Mouse (Mus musculus) lung, adult 2 months (tissue): ENCODE measurements around the gene Gm11020.

Experiments
- CTCF ChIP-seq: fragments of 200-500 bp; IDR thresholded peaks from 2 replicates; pipeline ENCODE4 v1.5.1; 2011; ENCODE audit warnings: mild to moderate bottlenecking, low read length, control low read depth; ENCODE audit not compliant: insufficient read depth
- POLR2A ChIP-seq: fragments of 200-500 bp; IDR thresholded peaks from 2 replicates; pipeline ENCODE4 v1.6.1; 2011; ENCODE audit warnings: low read depth, mild to moderate bottlenecking, control low read depth, low read length, borderline replicate concordance; ENCODE audit errors: extremely low read depth

DNA sequence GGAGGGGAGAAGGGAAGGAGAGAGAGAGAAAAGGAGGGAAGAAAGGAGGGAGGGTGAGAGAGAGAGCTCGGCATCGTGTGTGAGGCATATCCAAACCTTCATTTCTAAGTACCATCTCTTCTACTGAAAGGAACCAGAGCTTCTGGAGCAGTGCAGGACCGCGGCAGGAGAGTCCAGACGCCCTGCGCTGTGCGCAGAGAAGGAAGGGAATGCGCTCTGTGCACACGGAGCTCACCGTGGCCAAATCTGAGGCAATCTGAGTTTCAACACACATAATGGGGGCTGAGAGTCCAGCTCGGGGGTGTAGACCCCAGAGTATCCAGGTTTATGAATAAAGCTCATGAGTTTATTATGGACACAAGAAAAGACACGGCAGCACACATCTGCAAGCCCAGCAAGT, 48.2 kb downstream of the Gm11020 start:
- TF ChIP-seq CTCF, result no peak
- no peak for TF ChIP-seq POLR2A
